Mouse (Mus musculus): ENCODE data around the gene Zdhhc9. TPM values are rescaled to one million over a fixed set of nuclear protein-coding genes. Genes with fewer than 3 reads are reported as not detected.
A peak's percentile ranks its signal among the peaks of the same experiment; 100 is the strongest.

Zdhhc9 gene
- polyA plus RNA-seq, 1 experiment from 2014 or later = 3.5 TPM

DNA sequence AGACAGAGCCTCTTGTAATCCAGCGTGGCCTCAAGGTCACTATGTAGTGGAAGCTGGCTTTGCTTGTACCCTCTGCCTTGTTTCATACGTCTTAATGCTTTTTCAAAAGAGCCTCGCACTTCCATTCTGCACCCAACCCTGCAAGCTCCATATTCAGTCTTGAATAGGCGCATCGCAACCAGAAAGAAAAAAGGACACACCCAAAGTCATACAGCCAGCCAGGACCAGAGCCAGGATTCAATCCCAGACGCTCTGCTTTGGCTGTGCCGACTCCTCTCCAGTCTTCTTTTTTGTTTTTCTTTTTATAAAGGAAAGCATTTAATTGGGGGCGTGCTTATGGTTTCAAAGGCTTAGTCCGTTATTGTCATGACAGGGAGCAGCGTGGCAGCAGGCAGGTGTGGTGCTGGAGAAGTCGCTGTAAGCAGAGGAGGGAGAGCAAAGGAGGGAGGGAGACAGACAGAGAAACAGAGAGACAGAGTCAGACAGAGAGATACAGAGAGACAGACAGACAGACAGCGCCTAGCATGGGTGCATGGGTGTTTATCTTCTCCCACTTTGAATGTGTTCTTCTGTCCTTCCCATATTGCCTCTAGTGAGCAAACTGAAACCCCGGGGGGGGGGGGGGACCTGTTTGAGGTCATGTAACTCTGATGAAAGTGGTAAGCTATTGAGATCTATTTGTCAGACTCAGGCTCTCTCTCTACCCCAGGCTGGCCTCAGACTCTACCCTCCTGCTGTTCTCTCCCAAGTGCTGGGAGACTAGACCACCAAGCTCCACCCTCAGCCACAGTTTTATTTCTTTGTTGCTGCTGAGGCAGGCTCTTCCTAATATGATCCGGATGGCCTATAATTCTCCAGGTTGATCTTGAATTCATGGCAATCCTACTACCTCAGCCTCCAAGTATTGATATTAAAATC, 69.1 kb downstream of the Zdhhc9 start:
- 46% methylated on average over 14 of the region's 14 CpGs for WGBS (ENCODE audit: insufficient replicate concordance)

GRCm38 (mm10) chrX:48138539-48139275, 70.0 kb downstream of the Zdhhc9 start:
- Histone ChIP-seq H3K27me3 (ENCODE audit: insufficient read depth, low read length) (no peaks in the 10 kb centered on the region), H3K9me3 (ENCODE audit: low read length) (no peaks in the 10 kb centered on the region), H3K4me3 (ENCODE audit: low read depth, low read length) (no peak overlapping the region), H3K36me3 (replicated peaks; ENCODE audit: insufficient read depth, low read length) (no peaks in the 10 kb centered on the region), H3K9ac (replicated peaks) (no peak overlapping the region), H3K27ac (ENCODE audit: low read depth) (peak overlapping the region; percentile 86), H3K4me1 (ENCODE audit: insufficient read depth) (peaks cover 8% of the 10 kb centered on the region; the same call in 1 of the 2 replicates), H3K4me2 (ENCODE audit: low read depth, low read length) (peak overlapping the region; percentile 49)
- TF ChIP-seq EP300 (IDR thresholded peaks at IDR 0.05; ENCODE audit: low read depth) = peak; percentile 76
- TF ChIP-seq CTCF (IDR thresholded peaks at IDR 0.05; ENCODE audit: low read depth) = no peak
- ATAC-seq (peak; percentile 68), DNase-seq (no peak)
- WGBS (ENCODE audit: insufficient replicate concordance) = 33% methylated on average over 7 of the region's 7 CpGs

More for the DNA sequence above, 69.1 kb downstream of the Zdhhc9 start:
- Histone ChIP-seq H3K9ac (replicated peaks) (0 out of 2 replicates have a peak overlapping the region, but pooled peaks have one; percentile 16), H3K9me3 (ENCODE audit: low read length) (no peaks in the 10 kb centered on the region), H3K4me2 (ENCODE audit: low read depth, low read length) (peak overlapping the region; percentile 49), H3K27me3 (ENCODE audit: insufficient read depth, low read length) (no peaks in the 10 kb centered on the region), H3K27ac (ENCODE audit: low read depth) (peak overlapping the region; percentile 86), H3K4me3 (ENCODE audit: low read depth, low read length) (no peak overlapping the region), H3K36me3 (replicated peaks; ENCODE audit: insufficient read depth, low read length) (no peaks in the 10 kb centered on the region), H3K4me1 (ENCODE audit: insufficient read depth) (peaks cover 8% of the 10 kb centered on the region; the same call in 1 of the 2 replicates)
- no peak for ATAC-seq
- DNase-seq = peak; percentile 11
- TF ChIP-seq EP300 (IDR thresholded peaks at IDR 0.05; ENCODE audit: low read depth) (no peak), CTCF (IDR thresholded peaks at IDR 0.05; ENCODE audit: low read depth) (no peak)

DNA sequence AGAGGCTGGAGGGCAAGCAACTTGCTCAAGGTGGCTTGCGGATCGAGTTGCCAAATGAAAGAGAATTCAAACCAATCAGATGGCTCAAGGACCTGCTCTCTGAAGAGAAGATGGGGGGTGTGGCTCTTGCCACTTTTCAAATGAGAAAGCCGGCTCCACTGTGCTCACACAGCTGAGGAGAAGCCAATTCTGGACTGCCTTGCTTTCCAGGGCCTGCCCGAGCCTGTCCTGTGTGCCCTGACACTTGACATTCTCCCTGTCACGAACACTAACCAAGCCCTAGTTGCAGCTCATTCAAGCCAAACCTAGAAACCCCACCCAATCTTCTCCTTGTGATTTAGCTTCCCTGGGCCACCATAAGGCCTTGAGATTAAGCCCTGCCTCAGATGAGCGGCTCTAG, 70.7 kb downstream of the Zdhhc9 start:
- 57% methylated on average over 6 of the region's 6 CpGs for WGBS (ENCODE audit: insufficient replicate concordance)
- peak overlapping the region; percentile 86 for H3K27ac ChIP-seq (ENCODE audit: low read depth)
- peak overlapping the region; percentile 49 for H3K4me2 ChIP-seq (ENCODE audit: low read depth, low read length)

GRCm38 (mm10) chrX:48136935-48137334, 71.7 kb downstream of the Zdhhc9 start:
- H3K36me3 ChIP-seq (replicated peaks; ENCODE audit: insufficient read depth, low read length) = no peaks in the 10 kb centered on the region
- DNase-seq = no peak
- 65% methylated on average over 4 of the region's 4 CpGs for WGBS (ENCODE audit: insufficient replicate concordance)
- H3K27me3 ChIP-seq (ENCODE audit: insufficient read depth, low read length) = no peaks in the 10 kb centered on the region
- TF ChIP-seq CTCF (IDR thresholded peaks at IDR 0.05; ENCODE audit: low read depth) (no peak), EP300 (IDR thresholded peaks at IDR 0.05; ENCODE audit: low read depth) (no peak)
- H3K9me3 ChIP-seq (ENCODE audit: low read length) = no peaks in the 10 kb centered on the region
- H3K27ac ChIP-seq (ENCODE audit: low read depth) = no peak overlapping the region
- peaks cover 8% of the 10 kb centered on the region; the same call in 1 of the 2 replicates for H3K4me1 ChIP-seq (ENCODE audit: insufficient read depth)
- no peak overlapping the region for H3K9ac ChIP-seq (replicated peaks)
- H3K4me3 ChIP-seq (ENCODE audit: low read depth, low read length) = no peak overlapping the region
- no peak for ATAC-seq
- no peak overlapping the region for H3K4me2 ChIP-seq (ENCODE audit: low read depth, low read length)

More for the DNA sequence above, 70.7 kb downstream of the Zdhhc9 start:
- no peak; the same call in 1 of the 2 replicates for ATAC-seq
- Histone ChIP-seq H3K4me1 (ENCODE audit: insufficient read depth) (peaks cover 8% of the 10 kb centered on the region; the same call in 1 of the 2 replicates), H3K36me3 (replicated peaks; ENCODE audit: insufficient read depth, low read length) (no peaks in the 10 kb centered on the region), H3K27me3 (ENCODE audit: insufficient read depth, low read length) (no peaks in the 10 kb centered on the region), H3K9me3 (ENCODE audit: low read length) (no peaks in the 10 kb centered on the region), H3K4me3 (ENCODE audit: low read depth, low read length) (no peak overlapping the region), H3K9ac (replicated peaks) (no peak overlapping the region)
- no peak for DNase-seq
- TF ChIP-seq EP300 (IDR thresholded peaks at IDR 0.05; ENCODE audit: low read depth) (no peak), CTCF (IDR thresholded peaks at IDR 0.05; ENCODE audit: low read depth) (no peak)

DNA sequence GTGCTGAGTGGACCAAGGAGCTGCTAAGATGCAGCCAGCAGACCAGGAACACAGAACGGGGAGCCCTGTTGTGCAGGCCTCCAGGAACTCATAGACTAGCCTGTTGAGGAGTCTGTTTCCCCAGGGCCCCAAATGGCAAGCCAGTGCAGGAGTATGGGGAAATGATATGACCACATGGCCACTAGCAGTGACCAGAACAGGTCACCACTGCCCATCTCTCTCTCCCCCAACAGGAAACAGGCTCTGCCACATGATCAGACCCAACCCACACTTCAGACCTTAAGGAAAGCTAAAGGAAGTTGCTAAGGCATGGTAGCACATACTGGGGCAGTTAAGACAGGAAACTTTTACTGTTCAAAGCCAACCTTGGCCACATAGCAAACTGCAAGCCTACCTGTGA, 79.5 kb downstream of the Zdhhc9 start:
- Histone ChIP-seq H3K36me3 (replicated peaks; ENCODE audit: insufficient read depth, low read length) (no peaks in the 10 kb centered on the region), H3K4me3 (ENCODE audit: low read depth, low read length) (no peak overlapping the region), H3K4me1 (ENCODE audit: insufficient read depth) (no peaks in the 10 kb centered on the region), H3K27me3 (ENCODE audit: insufficient read depth, low read length) (no peaks in the 10 kb centered on the region), H3K27ac (ENCODE audit: low read depth) (no peak overlapping the region), H3K4me2 (ENCODE audit: low read depth, low read length) (no peak overlapping the region), H3K9me3 (ENCODE audit: low read length) (no peaks in the 10 kb centered on the region), H3K9ac (replicated peaks) (no peak overlapping the region)
- 64% methylated on average over 1 of the region's 1 CpGs for WGBS (ENCODE audit: insufficient replicate concordance)
- ATAC-seq (no peak), DNase-seq (no peak)
- TF ChIP-seq EP300 (IDR thresholded peaks at IDR 0.05; ENCODE audit: low read depth) = no peak
- TF ChIP-seq CTCF (IDR thresholded peaks at IDR 0.05; ENCODE audit: low read depth) = no peak
